Mouse (Mus musculus): ENCODE measurements at regions not wholly inside any gene's neighbourhood (a gene's known extent, or its start where the extent isn't known, plus 50 kb on each side); places are given as distances from the start of the nearest gene placed in this dataset.

GRCm38 (mm10) chr2:178597084-178597470 is 166.7 kb downstream of the Cdh26 start:
- DNase-seq (ENCODE audit: low spot score): no peak

- DNase-seq (ENCODE audit: low spot score): no peak
Observed at GRCm38 (mm10) chr2:178598371-178598770, 168.0 kb downstream of the Cdh26 start.

DNA sequence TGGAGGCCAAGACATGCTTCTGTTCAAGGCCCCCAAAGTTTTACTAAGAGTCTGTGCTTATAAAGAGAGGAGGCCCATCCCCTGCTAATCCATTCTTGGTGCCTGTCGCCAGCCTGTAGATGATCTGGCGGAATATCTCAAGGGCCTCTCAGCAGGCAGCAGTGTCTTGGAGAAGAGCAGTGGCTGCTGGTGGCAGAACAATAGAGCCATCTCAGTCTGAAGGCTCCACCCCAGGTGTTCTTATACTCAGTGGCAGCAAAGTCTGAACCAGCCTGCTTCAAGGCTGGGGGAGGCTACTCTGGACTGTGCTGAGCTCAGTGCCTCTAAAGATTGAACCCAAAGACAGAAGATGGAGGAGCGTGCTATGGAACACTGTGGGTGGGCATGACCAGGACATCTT is 168.5 kb downstream of the Cdh26 start:
- DNase-seq (ENCODE audit: low spot score): no peak

DNA sequence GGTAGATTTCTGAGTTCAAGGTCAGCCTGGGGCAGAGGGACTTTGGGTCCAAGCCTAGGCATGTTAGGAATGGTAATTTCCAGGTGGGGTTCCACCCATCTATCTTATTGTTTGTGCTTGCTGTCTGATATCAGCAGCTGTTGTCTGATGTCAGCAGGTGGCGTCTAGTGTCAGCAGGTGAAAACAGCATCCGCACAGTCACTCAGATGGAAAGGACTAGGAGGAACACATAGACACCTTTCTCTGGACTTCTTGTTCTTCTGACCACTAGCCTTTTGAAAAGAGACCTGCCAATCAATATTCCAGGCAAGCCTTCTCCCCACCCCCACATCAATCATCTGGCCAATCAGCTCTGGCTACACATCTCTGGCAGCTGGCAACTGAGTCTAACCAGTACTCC is 173.1 kb downstream of the Cdh26 start:
- DNase-seq (ENCODE audit: low spot score): no peak

- DNase-seq (ENCODE audit: low spot score): no peak
Observed at GRCm38 (mm10) chr2:178606733-178607132, 176.4 kb downstream of the Cdh26 start.

DNA sequence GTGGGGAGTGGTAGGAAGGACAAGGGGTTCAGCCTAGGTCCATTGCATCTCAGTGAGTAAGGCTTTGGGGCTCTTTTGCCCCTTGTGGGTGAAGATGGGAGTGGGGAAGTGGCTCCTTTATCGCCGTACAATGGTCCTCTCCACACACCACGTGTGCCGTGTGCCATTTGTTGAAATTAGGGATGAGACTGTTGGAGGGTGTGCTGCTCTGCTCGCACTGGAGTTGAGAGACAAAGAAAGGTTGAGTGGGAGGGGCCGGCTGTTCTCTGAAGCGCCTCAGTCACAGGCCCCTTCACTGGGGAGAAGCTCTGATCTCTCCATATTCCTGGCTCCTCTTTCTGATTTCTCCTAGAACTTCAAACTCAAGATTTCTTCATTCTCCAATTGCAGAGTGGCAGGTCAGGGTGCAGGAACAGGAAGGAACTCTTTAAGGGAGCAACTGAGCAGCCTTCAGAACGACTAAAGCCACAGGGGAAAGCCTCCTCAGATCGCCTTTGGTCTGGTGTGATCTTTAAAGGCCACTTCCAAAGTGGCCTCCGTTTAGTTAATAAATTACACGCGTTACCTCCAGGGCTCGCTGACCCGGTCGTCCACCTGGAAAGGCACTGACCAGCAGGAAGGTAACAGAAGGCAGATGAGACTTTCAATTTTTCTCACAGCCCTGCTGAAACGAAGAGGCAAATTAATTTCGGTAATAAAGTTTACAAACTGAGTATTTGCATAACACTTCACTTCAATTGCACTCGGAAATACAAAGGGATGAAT is 180.1 kb downstream of the Cdh26 start:
- DNase-seq (ENCODE audit: low spot score): no peak

GRCm38 (mm10) chr2:178614761-178615160 is 184.4 kb downstream of the Cdh26 start:
- DNase-seq (ENCODE audit: low spot score): no peak

DNA sequence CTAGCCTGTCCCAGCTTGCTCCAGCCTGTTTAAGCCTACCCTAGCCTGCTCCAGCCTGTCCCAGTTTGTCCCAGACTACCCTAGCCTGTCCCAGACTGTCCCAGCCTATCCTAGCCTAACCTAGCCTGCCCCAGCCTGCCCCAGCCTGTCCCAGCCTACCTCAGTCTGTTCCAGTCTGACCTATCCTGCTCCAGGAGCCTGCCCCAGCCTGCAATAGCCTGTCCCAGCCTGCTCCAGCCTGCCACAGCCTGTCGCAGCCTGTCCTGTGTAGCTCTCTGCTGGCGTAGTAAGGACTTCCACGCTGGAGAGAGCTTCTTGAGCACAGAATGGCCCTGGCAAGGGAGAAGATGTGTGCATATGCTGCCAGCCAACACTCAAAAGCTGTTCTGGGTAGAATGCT is 192.5 kb downstream of the Cdh26 start:
- DNase-seq (ENCODE audit: low spot score): no peak

DNA sequence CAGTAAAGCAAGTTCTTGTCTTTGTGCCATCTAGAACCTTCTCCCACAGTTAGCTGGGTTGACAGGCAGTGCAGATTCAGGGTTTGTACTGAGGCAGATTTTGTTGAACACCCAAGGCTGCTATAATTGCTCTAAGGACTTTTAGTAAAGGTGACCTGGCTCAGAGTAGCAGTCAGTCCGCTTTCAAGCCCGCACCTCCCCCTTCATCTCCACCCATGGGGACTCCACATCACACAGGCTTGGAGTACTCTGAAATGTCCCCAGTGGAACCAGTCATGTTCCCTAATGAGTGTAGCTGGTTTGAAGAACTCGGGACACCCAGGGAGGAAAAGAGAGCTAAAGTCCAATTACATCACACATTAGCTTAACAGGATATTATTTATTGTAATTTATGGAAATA is 194.1 kb downstream of the Cdh26 start:
- DNase-seq (ENCODE audit: low spot score): no peak

GRCm38 (mm10) chr2:178624907-178625306 is 194.6 kb downstream of the Cdh26 start:
- no peak for DNase-seq (ENCODE audit: low spot score)

- DNase-seq (ENCODE audit: low spot score): peak; percentile 79
Observed at GRCm38 (mm10) chr2:178629756-178630155, 199.4 kb downstream of the Cdh26 start.

- peak; percentile 17 for DNase-seq (ENCODE audit: low spot score)
Observed at GRCm38 (mm10) chr2:178630511-178630910, 200.2 kb downstream of the Cdh26 start.

DNA sequence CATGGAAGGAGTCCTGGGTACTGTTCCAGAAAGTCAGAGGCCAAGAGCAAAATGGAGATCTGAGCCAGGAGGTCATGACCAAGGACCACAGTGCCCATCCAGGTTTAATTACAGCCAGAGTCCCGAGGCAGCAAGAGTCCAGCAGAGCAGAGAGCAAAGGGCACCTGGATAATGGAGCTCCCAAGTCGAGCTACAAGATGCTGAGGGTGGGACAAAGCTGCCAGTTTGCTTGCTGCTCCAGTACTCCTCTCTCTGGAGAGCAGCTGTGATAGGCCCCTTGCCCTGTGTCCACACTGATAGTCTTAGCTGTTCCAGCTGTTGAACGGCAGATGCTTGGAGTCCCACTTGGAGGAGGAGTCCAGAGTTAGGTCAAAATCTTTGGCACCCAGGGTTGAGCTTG is 201.0 kb downstream of the Cdh26 start:
- DNase-seq (ENCODE audit: low spot score): peak; percentile 37

DNA sequence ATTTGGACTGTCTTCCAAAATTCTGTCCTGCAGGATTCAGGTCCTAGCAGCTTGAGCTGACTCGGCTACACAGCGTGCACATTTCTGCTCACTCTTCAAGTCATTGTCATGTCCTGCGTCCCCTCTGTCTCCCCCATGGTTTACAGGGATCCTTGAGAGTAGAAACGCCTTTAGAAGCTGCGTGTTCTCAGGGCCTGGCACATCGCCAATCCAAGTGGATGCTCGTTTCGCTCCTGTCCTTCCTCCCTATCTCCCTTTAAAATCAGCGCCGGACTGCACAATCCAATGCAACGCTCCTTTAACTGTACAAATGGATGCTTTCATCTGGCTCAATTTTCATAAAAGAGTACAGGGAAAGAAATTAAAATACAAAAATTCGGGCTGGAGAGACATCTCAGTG is 201.6 kb downstream of the Cdh26 start:
- DNase-seq (ENCODE audit: low spot score): no peak

GRCm38 (mm10) chr2:178632831-178633585 is 202.7 kb downstream of the Cdh26 start:
- DNase-seq (ENCODE audit: low spot score): no peak

DNA sequence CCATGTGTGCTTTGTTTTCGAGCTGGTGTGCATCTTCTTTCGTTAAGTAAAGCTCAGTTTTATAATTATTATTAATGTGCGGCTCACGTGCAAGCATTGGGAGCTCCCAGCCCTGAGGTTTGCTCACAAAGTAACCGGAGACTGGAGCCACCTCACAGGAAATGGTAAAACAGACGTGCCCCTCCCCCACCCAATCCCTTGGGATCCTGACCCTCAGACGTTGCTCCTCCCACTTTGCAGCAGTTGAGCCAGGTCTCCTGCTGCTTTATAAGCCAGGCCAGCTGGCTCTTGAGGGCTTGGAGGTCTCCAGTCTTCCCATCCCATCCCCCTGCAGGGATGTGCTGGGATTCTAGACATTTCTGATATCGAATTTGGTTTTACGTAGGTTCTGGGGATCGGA is 203.8 kb downstream of the Cdh26 start:
- DNase-seq (ENCODE audit: low spot score): peak; percentile 67

- DNase-seq (ENCODE audit: low spot score): peak; percentile 21
Observed at GRCm38 (mm10) chr2:178635685-178636084, 205.4 kb downstream of the Cdh26 start.

DNA sequence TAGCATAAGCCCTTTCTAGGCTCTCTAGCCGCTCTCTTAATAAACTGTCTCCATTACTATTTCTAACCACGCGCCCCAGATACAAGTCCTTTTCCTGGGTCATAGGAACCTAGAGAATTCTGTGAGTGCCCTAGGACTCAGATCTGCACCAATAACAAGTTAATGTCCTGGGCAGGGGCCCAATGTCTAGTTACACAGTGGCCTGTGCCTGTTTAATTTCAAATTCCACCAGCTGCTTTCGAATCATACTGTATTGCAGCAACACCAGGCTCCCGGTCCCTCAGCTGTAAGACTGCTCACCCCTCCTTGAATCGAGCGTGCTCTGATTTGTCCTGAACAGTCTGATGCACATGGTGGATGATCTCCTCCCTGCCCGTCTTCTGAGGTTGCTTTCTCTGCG is 206.6 kb downstream of the Cdh26 start:
- no peak for DNase-seq (ENCODE audit: low spot score)

GRCm38 (mm10) chr2:178642137-178643052 is 212.1 kb downstream of the Cdh26 start:
- DNase-seq (ENCODE audit: low spot score): peak; percentile 39

DNA sequence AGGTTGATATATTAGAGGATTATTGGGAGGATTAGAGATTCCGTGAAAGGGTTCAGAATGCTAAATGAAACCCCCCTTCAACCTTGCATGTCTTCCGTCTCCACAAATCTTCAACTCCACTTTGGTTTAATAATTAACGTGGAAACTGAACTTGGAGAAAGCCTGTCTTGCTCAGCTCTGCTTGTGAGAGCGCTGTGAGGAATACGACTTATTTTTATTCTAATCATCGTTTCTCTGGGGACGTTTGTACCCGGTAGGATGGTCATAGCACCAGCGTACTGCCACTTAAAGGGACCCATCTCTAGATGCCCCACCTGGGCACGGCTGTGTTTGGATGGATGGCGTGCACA is 212.7 kb downstream of the Cdh26 start:
- no peak for DNase-seq (ENCODE audit: low spot score)

- DNase-seq (ENCODE audit: low spot score): no peak
Observed at GRCm38 (mm10) chr2:178643841-178644240, 213.5 kb downstream of the Cdh26 start.

GRCm38 (mm10) chr2:178660071-178660470 is 229.7 kb downstream of the Cdh26 start:
- no peak for DNase-seq (ENCODE audit: low spot score)

- DNase-seq (ENCODE audit: low spot score): peak; percentile 24
Observed at GRCm38 (mm10) chr2:178662396-178662795, 232.1 kb downstream of the Cdh26 start.
